Comparison of ENCODE assay signal across 19 mouse cellular contexts in the genomic region with DNA sequence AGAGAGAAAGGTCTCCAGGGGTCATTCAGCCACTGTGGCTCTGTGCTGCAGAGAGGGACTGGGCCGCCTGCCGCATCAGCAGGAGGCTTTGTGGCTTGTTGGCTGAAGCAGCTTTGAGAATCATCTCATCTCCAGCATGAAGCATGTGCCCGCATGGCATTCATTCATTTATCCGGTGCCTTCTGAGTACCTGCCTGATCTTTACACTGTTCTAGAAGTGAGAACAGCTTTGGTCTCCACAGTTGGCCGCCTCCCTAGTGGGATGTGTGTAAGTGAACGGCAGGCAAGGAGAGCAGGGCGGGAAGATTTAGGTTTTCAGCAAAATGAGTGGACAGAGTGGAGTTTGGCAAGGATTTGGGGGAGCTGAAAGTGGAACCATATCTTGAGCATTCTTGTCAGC. TPM values are rescaled to one million over a fixed set of nuclear protein-coding genes. Genes with fewer than 3 reads are reported as not detected.
DNase-seq lines count a peak whose midpoint lies in the region; ATAC-seq lines count a peak whose summit lies in the region.
"Had no signal": no experiment of that assay in that cellular context is flagged by ENCODE, and none has a peak within 500 bp of the region (broad histone marks: within the 10 kb centered on the region; RNA-seq: fewer than 3 reads in every experiment).

No protein-coding gene starts in this region.

- no peak overlapping the region for H3K4me3 ChIP-seq in forebrain, embryonic 16.5 days (replicated peaks; ENCODE audit: low read length)
- H3K4me3 ChIP-seq: embryonic facial prominence, embryonic 12.5 days; forebrain, embryonic 15.5 days; heart, adult 2 months; heart, embryonic 15.5 days; hindbrain, embryonic 10.5 days; intestine, embryonic 15.5 days had no signal

- H3K27ac ChIP-seq in forebrain, embryonic 16.5 days (ENCODE audit: low read length) = no peak overlapping the region
- H3K27ac ChIP-seq: embryonic facial prominence, embryonic 12.5 days; forebrain, embryonic 15.5 days; heart, adult 2 months; heart, embryonic 15.5 days; hindbrain, embryonic 10.5 days; hindbrain, embryonic 14.5 days; intestine, embryonic 15.5 days had no signal

- no peaks in the 10 kb centered on the region for H3K4me1 ChIP-seq in forebrain, embryonic 16.5 days (replicated peaks; ENCODE audit: control insufficient read depth, insufficient read depth, low read length)
- H3K4me1 ChIP-seq: embryonic facial prominence, embryonic 12.5 days; forebrain, embryonic 15.5 days; heart, embryonic 15.5 days; hindbrain, embryonic 10.5 days; intestine, embryonic 15.5 days had no signal

- no peak overlapping the region for H3K4me2 ChIP-seq in forebrain, embryonic 16.5 days (ENCODE audit: low read length)
- H3K4me2 ChIP-seq: embryonic facial prominence, embryonic 12.5 days; forebrain, embryonic 15.5 days; heart, embryonic 11.5 days; heart, embryonic 15.5 days; hindbrain, embryonic 14.5 days; intestine, embryonic 15.5 days had no signal

- whole genome bisulfite sequencing in forebrain, embryonic 16.5 days = 95% methylated on average over 7 of the region's 7 CpGs

- peaks cover 43% of the 10 kb centered on the region for H3K36me3 ChIP-seq in forebrain, embryonic 16.5 days (ENCODE audit: control insufficient read depth, insufficient read depth)

- H3K9me3 ChIP-seq in forebrain, embryonic 16.5 days (ENCODE audit: control insufficient read depth, low read length) = no peaks in the 10 kb centered on the region
- H3K9me3 ChIP-seq: embryonic facial prominence, embryonic 12.5 days; forebrain, embryonic 15.5 days; heart, embryonic 15.5 days; hindbrain, embryonic 10.5 days; intestine, embryonic 15.5 days had no signal

- DNase-seq in cerebellum, adult 11-12 months = peak; percentile 78
- peak; percentile 49 for DNase-seq in cerebellum, adult 8-10 months
- DNase-seq in cerebellum, postnatal 14 days = peak; percentile 38 to 68
- DNase-seq in layer of hippocampus, adult 18-20 months (ENCODE audit: low spot score in 2 of 2) = no peak
- DNase-seq in spleen, adult 12 weeks (ENCODE audit: low spot score) = no peak
- DNase-seq: adrenal gland, adult 8-10 months; adrenal gland, postnatal 36 days; gastrocnemius, postnatal 10 days; heart, adult 2 months; heart, postnatal 14 days; kidney, adult 18-20 months had no signal

- H3K27me3 ChIP-seq in forebrain, embryonic 16.5 days (replicated peaks; ENCODE audit: control insufficient read depth, insufficient read depth, low read length) = no peaks in the 10 kb centered on the region
- H3K27me3 ChIP-seq: embryonic facial prominence, embryonic 12.5 days; forebrain, embryonic 15.5 days; heart, embryonic 15.5 days; intestine, embryonic 15.5 days had no signal

- no peak for ATAC-seq in forebrain, embryonic 16.5 days
- ATAC-seq: forebrain, embryonic 15.5 days; intestine, embryonic 15.5 days had no signal

- no peak overlapping the region for H3K9ac ChIP-seq in forebrain, embryonic 16.5 days (replicated peaks; ENCODE audit: low read depth, low read length)
- H3K9ac ChIP-seq: embryonic facial prominence, embryonic 12.5 days; forebrain, embryonic 15.5 days; heart, embryonic 15.5 days; hindbrain, embryonic 14.5 days; intestine, embryonic 15.5 days had no signal

RNA-seq across cellular contexts. Expression of a gene that starts 14.9 kb away (rescaled TPM):
- 60.3 and 72.0 TPM in 2 replicates for polyA plus RNA-seq in forebrain, embryonic 16.5 days (2015; fragmentation: Nextera tagmentation; extraction: Ambion mirVana)
- total RNA-seq in layer of hippocampus, adult 18-20 months (2021) = 10 to 100 TPM; 51.7 to 52.3 TPM

RNA-seq across cellular contexts. Expression of a gene that starts 28.2 kb away (rescaled TPM):
- 31.9 and 32.7 TPM in 2 replicates for polyA plus RNA-seq in forebrain, embryonic 16.5 days (2015; fragmentation: Nextera tagmentation; extraction: Ambion mirVana)
- total RNA-seq in layer of hippocampus, adult 18-20 months (2021) = 10 to 100 TPM; 90.7 to 94.1 TPM

RNA-seq across cellular contexts. Expression of a gene that starts 39.3 kb away (rescaled TPM):
- 99.9 and 109 TPM in 2 replicates for polyA plus RNA-seq in forebrain, embryonic 16.5 days (2015; fragmentation: Nextera tagmentation; extraction: Ambion mirVana)
- total RNA-seq in layer of hippocampus, adult 18-20 months (2021) = 1 to 10 TPM; 1.4 to 1.5 TPM

Comparison
In these comparisons a context has a peak if more than half of its experiments do, and no peak if none do; other contexts are left out.
1. DNase-seq: peak in cerebellum, adult 11-12 months (single experiment), cerebellum, adult 8-10 months (single experiment) and cerebellum, postnatal 14 days (2 of 2); none in layer of hippocampus, adult 18-20 months (0 of 2) and spleen, adult 12 weeks (single experiment).